Mouse (Mus musculus) right cerebral cortex, adult 18-20 months (tissue): Measurements from ENCODE around the gene Zfp597.
"Not testable (repeated sequence)": the region's sequence is repeated elsewhere in the genome, so short reads cannot be mapped to it uniquely, and the experiment has no call there.

Experiments
- DNase-seq: peaks from one replicate; pipeline ENCODE4 v3.0.0; 2022; ENCODE audit warnings: mixed read lengths

Gene Zfp597

DNA sequence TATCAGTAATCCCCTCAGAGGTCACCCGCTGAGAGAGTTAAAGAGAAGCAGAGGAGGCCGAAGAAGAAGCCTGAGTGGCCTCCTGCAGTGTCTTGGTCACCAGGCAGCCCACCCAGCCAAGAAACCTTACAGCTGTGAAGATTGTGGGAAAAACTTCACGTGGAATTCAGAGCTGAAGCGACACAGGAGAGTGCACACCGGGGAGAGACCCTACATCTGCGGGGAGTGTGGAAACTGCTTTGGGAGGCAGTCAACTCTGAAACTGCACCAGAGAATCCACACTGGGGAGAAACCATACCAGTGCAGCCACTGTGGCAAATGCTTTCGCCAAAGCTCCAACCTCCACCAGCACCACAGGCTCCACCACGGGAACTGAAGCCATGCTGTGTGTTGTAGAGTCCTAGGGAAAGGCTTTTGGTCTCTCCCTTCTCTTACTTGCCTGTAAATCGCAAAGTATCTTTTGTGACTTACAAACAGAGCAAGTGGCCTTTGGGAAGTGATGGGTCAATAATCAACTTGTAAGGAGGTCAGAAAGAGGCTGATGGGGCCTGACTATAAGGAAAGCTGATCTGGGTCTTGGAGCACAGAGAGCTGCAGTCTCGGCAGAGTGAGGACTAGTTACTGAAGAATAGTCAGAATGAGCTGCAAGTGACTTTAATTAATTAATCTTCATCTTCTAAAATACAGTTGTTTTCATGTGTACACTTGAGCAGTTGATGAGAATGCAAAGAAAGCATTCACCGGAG lies 29.8 kb downstream of the Zfp597 start:
- no peak for DNase-seq

DNA sequence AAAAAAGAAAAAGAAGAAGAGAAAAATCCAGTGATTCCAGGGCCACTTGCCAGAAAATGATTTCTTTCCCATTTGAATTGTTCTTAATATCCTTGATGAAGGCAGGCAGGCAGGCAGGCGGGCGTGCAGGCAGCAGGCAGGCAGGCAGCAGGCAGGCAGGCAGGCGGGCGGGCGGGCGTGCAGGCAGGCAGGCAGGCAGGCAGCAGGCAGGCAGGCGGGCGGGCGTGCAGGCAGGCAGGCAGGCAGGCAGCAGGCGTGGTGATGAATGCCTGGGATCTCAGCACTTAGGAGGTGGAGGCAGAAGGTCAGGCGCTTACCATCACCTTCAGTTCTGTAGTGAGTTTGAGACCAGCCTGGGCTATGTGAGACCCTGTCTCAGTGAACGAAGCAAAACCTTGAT lies 31.8 kb downstream of the Zfp597 start:
- no peak for DNase-seq

DNA sequence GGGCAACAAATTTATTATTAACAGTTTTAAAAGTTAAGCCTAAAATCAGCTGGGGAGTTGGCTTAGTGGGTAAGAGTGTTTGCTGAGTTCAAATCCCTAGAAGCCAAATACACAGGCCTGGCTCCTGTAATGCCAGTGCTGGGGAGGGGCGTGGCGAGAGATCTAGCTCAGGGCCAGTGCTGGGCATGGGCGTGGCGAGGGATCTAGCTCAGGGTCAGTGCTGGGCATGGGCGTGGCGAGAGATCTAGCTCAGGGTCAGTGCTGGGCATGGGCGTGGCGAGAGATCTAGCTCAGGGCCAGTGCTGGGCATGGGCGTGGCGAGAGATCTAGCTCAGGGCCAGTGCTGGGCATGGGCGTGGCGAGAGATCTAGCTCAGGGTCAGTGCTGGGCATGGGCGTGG lies 33.1 kb downstream of the Zfp597 start:
- DNase-seq: not testable (repeated sequence)

DNA sequence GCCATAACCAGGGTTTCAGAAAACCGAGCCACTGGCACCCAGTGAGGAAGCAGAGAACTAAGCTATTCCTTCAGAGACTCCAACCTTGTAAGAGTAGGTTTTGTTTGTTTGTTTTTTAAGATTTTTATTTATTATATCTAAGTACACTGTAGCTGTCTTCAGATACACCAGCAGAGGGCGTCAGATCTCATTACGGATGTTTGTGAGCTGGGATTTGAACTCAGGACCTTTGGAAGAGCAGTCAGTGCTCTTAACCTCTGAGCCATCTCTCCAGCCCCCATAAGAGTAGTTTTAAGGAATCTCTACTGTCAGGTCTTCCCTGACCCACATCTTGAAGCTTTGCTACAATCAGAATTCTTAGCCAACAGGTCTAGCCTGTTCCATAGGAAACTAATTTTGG lies 35.9 kb downstream of the Zfp597 start:
- DNase-seq: no peak

- DNase-seq: no peak
These were observed 36.5 kb downstream of the Zfp597 start for GRCm38 (mm10) chr16:3847871-3848270.

- DNase-seq: peak; percentile 97
These were observed 37.4 kb downstream of the Zfp597 start, which contains the start of gene Zfp174 for GRCm38 (mm10) chr16:3846711-3847518. Zfp174 (plus strand) TSS chr16:3847268.

GRCm38 (mm10) chr16:3843796-3844195 lies 40.6 kb downstream of the Zfp597 start:
- DNase-seq: no peak

GRCm38 (mm10) chr16:3842989-3843388 lies 41.4 kb downstream of the Zfp597 start:
- DNase-seq: no peak

DNA sequence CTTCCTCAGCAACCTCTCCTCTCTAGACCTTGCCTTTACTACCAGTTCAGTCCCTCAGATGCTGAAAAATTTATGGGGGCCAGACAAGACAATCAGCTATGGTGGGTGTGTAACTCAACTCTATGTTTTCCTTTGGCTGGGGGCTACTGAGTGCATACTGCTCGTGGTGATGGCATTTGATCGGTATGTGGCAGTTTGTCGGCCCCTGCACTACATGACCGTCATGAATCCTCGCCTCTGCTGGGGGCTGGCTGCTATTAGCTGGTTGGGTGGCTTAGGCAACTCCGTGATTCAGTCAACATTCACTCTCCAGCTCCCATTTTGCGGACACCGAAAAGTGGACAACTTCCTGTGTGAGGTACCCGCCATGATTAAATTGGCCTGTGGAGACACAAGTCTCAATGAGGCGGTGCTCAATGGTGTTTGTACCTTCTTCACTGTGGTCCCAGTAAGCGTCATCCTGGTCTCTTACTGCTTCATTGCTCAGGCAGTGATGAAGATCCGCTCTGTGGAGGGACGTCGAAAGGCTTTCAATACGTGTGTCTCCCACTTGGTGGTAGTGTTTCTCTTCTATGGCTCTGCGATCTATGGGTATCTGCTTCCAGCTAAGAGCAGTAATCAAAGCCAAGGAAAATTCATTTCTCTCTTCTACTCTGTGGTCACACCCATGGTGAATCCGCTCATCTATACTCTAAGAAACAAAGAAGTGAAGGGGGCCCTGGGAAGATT lies 45.0 kb downstream of the Zfp597 start:
- no peak for DNase-seq

GRCm38 (mm10) chr16:3835461-3835860 lies 48.9 kb downstream of the Zfp597 start:
- DNase-seq: no peak

- no peak for DNase-seq
These were observed 53.7 kb downstream of the Zfp597 start, which contains the start of gene Olfr15 for GRCm38 (mm10) chr16:3830588-3831109. Olfr15 (plus strand) TSS chr16:3830878.

DNA sequence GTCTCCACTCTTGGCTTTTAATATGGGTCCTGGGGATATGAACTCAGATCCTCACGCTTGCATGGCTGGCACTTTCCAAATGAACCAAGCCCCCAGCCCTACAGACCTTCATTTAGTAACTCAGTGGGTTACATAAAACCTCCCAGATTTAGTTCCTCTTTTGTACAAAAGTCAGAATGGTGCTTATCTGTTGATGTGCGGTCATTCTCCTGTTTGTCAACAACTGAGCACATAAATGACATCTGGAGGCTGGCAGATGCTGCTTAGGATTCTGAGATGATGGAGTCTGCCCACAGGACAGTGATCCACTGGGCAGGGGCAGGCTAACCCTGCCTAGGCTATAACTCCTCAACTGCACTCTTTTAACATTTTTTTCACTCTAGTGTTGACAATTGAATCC lies 54.6 kb downstream of the Zfp597 start:
- no peak for DNase-seq

DNA sequence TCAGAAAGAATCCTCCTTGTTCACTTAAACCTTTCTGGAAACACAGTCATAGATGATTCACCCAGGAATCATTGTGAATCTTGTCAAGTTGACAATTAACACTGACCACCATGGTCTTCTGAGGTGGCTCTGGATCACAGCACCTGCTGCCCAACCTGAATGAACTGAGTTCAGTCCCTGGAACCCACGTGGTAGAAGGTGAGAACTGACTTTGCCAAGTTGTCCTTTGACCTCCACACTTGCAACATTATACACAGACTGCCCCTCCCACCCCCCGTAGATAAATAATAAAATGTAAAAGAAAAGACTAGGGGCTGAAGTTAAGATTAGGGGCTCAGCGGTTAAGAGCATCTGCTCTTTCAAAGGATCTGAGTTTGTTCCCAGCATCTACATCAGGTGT lies 56.3 kb downstream of the Zfp597 start:
- DNase-seq: no peak

DNA sequence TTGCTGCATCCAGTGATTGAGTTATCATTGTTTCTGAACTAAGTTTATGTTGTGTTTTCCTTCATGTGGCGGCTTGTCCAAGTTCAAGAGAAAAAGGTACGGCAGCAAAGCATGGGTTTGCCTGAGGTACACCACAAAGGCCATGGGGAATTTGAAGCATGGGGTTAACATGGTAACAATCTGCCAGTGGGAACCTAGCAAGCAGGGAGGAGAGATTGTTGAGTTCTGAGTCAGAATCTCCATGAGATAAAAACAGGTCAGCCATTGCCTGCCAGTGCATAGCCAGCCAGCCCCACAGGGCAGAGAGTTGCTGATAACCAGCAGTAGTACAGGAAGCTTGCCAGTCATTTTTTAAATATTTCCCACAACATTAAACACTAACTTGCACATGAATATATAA lies 64.2 kb downstream of the Zfp597 start:
- DNase-seq: no peak

GRCm38 (mm10) chr16:3814667-3815066 lies 69.7 kb downstream of the Zfp597 start:
- DNase-seq: not testable (repeated sequence)
